Mouse (Mus musculus) liver, embryonic 13.5 days (tissue): Measurements from ENCODE around the gene Calm2. TPM values are rescaled to one million over a fixed set of nuclear protein-coding genes. Genes with fewer than 3 reads are reported as not detected.
A peak's percentile ranks its signal among the peaks of the same experiment; 100 is the strongest.

Experiments
- ATAC-seq: fragments of 200-750 bp; cut with Nextera tagmentation; 2 replicates; pipeline ENCODE4 v1.8.0; 2017; ENCODE audit warnings: low read depth, mild to moderate bottlenecking, moderate number of reproducible peaks, moderate library complexity
- DNase-seq: peaks from one replicate; pipeline ENCODE4 v3.0.0; 2022
- H3K27ac ChIP-seq: fragments of 300-500 bp; sonication (generic); 2 replicates; pipeline ENCODE4 v1.5.1; 2015; ENCODE audit warnings: moderate library complexity, mild to moderate bottlenecking, inconsistent platforms
- H3K27me3 ChIP-seq: fragments of 300-500 bp; sonication (generic); 2 replicates; pipeline ENCODE4 v1.6.1; 2015; ENCODE audit warnings: mild to moderate bottlenecking, inconsistent platforms
- H3K36me3 ChIP-seq: fragments of 300-500 bp; sonication (generic); 2 replicates; pipeline ENCODE4 v1.6.1; 2015; ENCODE audit warnings: mild to moderate bottlenecking, inconsistent platforms
- H3K4me1 ChIP-seq: fragments of 300-500 bp; sonication (generic); replicated peaks from 2 replicates; pipeline ENCODE4 v1.6.1; 2015; ENCODE audit warnings: inconsistent platforms
- H3K4me2 ChIP-seq: fragments of 300-500 bp; sonication (generic); 2 replicates; pipeline ENCODE4 v1.6.1; 2015; ENCODE audit warnings: inconsistent platforms, mild to moderate bottlenecking, moderate library complexity
- H3K4me3 ChIP-seq: fragments of 300-500 bp; sonication (generic); replicated peaks from 2 replicates; pipeline ENCODE4 v1.5.1; 2015; ENCODE audit warnings: mild to moderate bottlenecking, inconsistent platforms
- H3K9ac ChIP-seq: fragments of 300-500 bp; sonication (generic); 2 replicates; pipeline ENCODE4 v1.6.1; 2015; ENCODE audit warnings: mild to moderate bottlenecking, inconsistent platforms
- H3K9me3 ChIP-seq: fragments of 300-500 bp; sonication (generic); replicated peaks from 2 replicates; pipeline ENCODE4 v1.6.1; 2016; ENCODE audit warnings: inconsistent platforms
- WGBS: fragments of 180-500 bp; shearing (Covaris S2); methylation state at CpG from one replicate; pipeline ENCODE4 v1.1.7; 2015; ENCODE audit not compliant: insufficient replicate concordance; 5-methylcytosine and 5-hydroxymethylcytosine counted together
- polyA plus RNA-seq: library from polyadenylated mRNA; unstranded; fragments of >200 nt; fragmentation: Nextera tagmentation; extraction: Ambion mirVana; gene quantifications from 2 replicates; pipeline ENCODE4 v1.2.1, GENCODE M21; 2015

The Calm2 gene
- 415 and 484 TPM in 2 replicates for polyA plus RNA-seq

- DNase-seq: peak; percentile 94
- Histone ChIP-seq H3K4me1 (peaks cover 54% of the 10 kb centered on the region), H3K27me3 (0 out of 2 replicates have a peak, but pooled peaks cover 5% of the 10 kb centered on the region), H3K4me3 (peak within 1 kb of the TSS; percentile 95), H3K27ac (peak within 1 kb of the TSS; percentile 96), H3K36me3 (peaks cover 7% of the 10 kb centered on the region; the same call in 1 of the 2 replicates), H3K4me2 (peak within 1 kb of the TSS; percentile 84), H3K9me3 (no peaks in the 10 kb centered on the region), H3K9ac (peak within 1 kb of the TSS; percentile 98)
- ATAC-seq: peak; percentile 86
- WGBS: under 1% methylated on average over 68 of the region's 69 CpGs
Observed at GRCm38 (mm10) chr17:87446767-87447611, at the start of gene Calm2. Gene Calm2 (minus strand): TSS chr17:87446935.

- ATAC-seq: no peak
- WGBS: 71% methylated on average over 4 of the region's 4 CpGs
- no peak overlapping the region for H3K9ac ChIP-seq
Observed at GRCm38 (mm10) chr17:87495504-87495903, 48.8 kb upstream of the Calm2 start.

GRCm38 (mm10) chr17:87494310-87494709, 47.6 kb upstream of the Calm2 start:
- no peak overlapping the region for H3K27ac ChIP-seq
- no peak overlapping the region for H3K4me2 ChIP-seq
- 79% methylated on average over 4 of the region's 4 CpGs for WGBS
- no peaks in the 10 kb centered on the region for H3K36me3 ChIP-seq
- no peak for DNase-seq
- no peak for ATAC-seq
- H3K4me3 ChIP-seq: no peak overlapping the region
- H3K9me3 ChIP-seq: no peaks in the 10 kb centered on the region
- H3K9ac ChIP-seq: no peak overlapping the region
- no peaks in the 10 kb centered on the region for H3K27me3 ChIP-seq
- H3K4me1 ChIP-seq: no peaks in the 10 kb centered on the region

More at GRCm38 (mm10) chr17:87495504-87495903, 48.8 kb upstream of the Calm2 start:
- Histone ChIP-seq H3K4me1 (no peaks in the 10 kb centered on the region), H3K9me3 (no peaks in the 10 kb centered on the region), H3K27ac (no peak overlapping the region), H3K4me3 (no peak overlapping the region), H3K36me3 (no peaks in the 10 kb centered on the region), H3K4me2 (no peak overlapping the region), H3K27me3 (0 out of 2 replicates have a peak, but pooled peaks cover 2% of the 10 kb centered on the region)
- DNase-seq: no peak

- Histone ChIP-seq H3K4me2 (no peak overlapping the region), H3K9ac (no peak overlapping the region), H3K4me3 (no peak overlapping the region), H3K27ac (no peak overlapping the region), H3K36me3 (no peaks in the 10 kb centered on the region), H3K9me3 (no peaks in the 10 kb centered on the region), H3K4me1 (no peaks in the 10 kb centered on the region), H3K27me3 (no peaks in the 10 kb centered on the region)
- no peak for ATAC-seq
- WGBS: 47% methylated on average over 4 of the region's 4 CpGs
- no peak for DNase-seq
Observed at GRCm38 (mm10) chr17:87492286-87492685, 45.6 kb upstream of the Calm2 start.

- DNase-seq: no peak
- Histone ChIP-seq H3K4me1 (no peaks in the 10 kb centered on the region), H3K27me3 (no peaks in the 10 kb centered on the region), H3K4me2 (no peak overlapping the region), H3K4me3 (no peak overlapping the region), H3K9me3 (no peaks in the 10 kb centered on the region), H3K27ac (no peak overlapping the region), H3K36me3 (no peaks in the 10 kb centered on the region), H3K9ac (no peak overlapping the region)
- no peak for ATAC-seq
- WGBS: 50% methylated on average over 6 of the region's 6 CpGs
Observed at GRCm38 (mm10) chr17:87490295-87490694, 43.6 kb upstream of the Calm2 start.

GRCm38 (mm10) chr17:87485751-87486150, 39.0 kb upstream of the Calm2 start:
- 81% methylated on average over 5 of the region's 5 CpGs for WGBS

GRCm38 (mm10) chr17:87482867-87483266, 36.1 kb upstream of the Calm2 start:
- ATAC-seq (no peak), DNase-seq (no peak)
- Histone ChIP-seq H3K9ac (no peak overlapping the region), H3K9me3 (no peaks in the 10 kb centered on the region), H3K4me3 (no peak overlapping the region), H3K27ac (no peak overlapping the region), H3K36me3 (no peaks in the 10 kb centered on the region), H3K4me2 (no peak overlapping the region), H3K27me3 (no peaks in the 10 kb centered on the region), H3K4me1 (no peaks in the 10 kb centered on the region)
- WGBS: 60% methylated on average over 3 of the region's 3 CpGs

More at GRCm38 (mm10) chr17:87485751-87486150, 39.0 kb upstream of the Calm2 start:
- DNase-seq (no peak), ATAC-seq (no peak)
- H3K27me3 ChIP-seq: no peaks in the 10 kb centered on the region
- H3K4me1 ChIP-seq: no peaks in the 10 kb centered on the region
- H3K36me3 ChIP-seq: no peaks in the 10 kb centered on the region
- H3K4me2 ChIP-seq: no peak overlapping the region
- no peak overlapping the region for H3K27ac ChIP-seq
- no peaks in the 10 kb centered on the region for H3K9me3 ChIP-seq
- no peak overlapping the region for H3K4me3 ChIP-seq
- H3K9ac ChIP-seq: no peak overlapping the region

- Histone ChIP-seq H3K4me2 (no peak overlapping the region), H3K27ac (no peak overlapping the region), H3K36me3 (no peaks in the 10 kb centered on the region), H3K9me3 (no peaks in the 10 kb centered on the region), H3K9ac (no peak overlapping the region), H3K4me3 (no peak overlapping the region), H3K4me1 (peaks cover 15% of the 10 kb centered on the region), H3K27me3 (peaks cover 22% of the 10 kb centered on the region)
- DNase-seq (no peak), ATAC-seq (no peak)
- WGBS: 72% methylated on average over 9 of the region's 9 CpGs
Observed at GRCm38 (mm10) chr17:87478569-87478968, 31.8 kb upstream of the Calm2 start.

GRCm38 (mm10) chr17:87477611-87478010, 30.9 kb upstream of the Calm2 start:
- no peaks in the 10 kb centered on the region for H3K9me3 ChIP-seq
- ATAC-seq (no peak), DNase-seq (no peak)
- no peak overlapping the region for H3K27ac ChIP-seq
- WGBS: 69% methylated on average over 16 of the region's 16 CpGs
- no peak overlapping the region for H3K4me3 ChIP-seq
- H3K27me3 ChIP-seq: peaks cover 31% of the 10 kb centered on the region
- no peak overlapping the region for H3K4me2 ChIP-seq
- no peaks in the 10 kb centered on the region for H3K36me3 ChIP-seq
- H3K4me1 ChIP-seq: peaks cover 24% of the 10 kb centered on the region
- H3K9ac ChIP-seq: no peak overlapping the region

GRCm38 (mm10) chr17:87475356-87475755, 28.6 kb upstream of the Calm2 start:
- 40% methylated on average over 8 of the region's 8 CpGs for WGBS
- peaks cover 37% of the 10 kb centered on the region for H3K27me3 ChIP-seq
- no peak overlapping the region for H3K4me2 ChIP-seq
- H3K4me1 ChIP-seq: peaks cover 45% of the 10 kb centered on the region
- no peak for ATAC-seq
- no peak for DNase-seq
- no peak overlapping the region for H3K9ac ChIP-seq
- H3K27ac ChIP-seq: no peak overlapping the region
- no peak overlapping the region for H3K4me3 ChIP-seq
- no peaks in the 10 kb centered on the region for H3K9me3 ChIP-seq
- H3K36me3 ChIP-seq: no peaks in the 10 kb centered on the region

GRCm38 (mm10) chr17:87474501-87474795, 27.7 kb upstream of the Calm2 start:
- H3K9ac ChIP-seq: no peak overlapping the region

More at GRCm38 (mm10) chr17:87474501-87474795, 27.7 kb upstream of the Calm2 start:
- DNase-seq: no peak
- 4% methylated on average over 7 of the region's 7 CpGs for WGBS
- Histone ChIP-seq H3K4me3 (peak overlapping the region; percentile 35), H3K36me3 (no peaks in the 10 kb centered on the region), H3K4me2 (peak overlapping the region; percentile 64), H3K4me1 (peaks cover 54% of the 10 kb centered on the region), H3K27me3 (peaks cover 37% of the 10 kb centered on the region), H3K27ac (no peak overlapping the region), H3K9me3 (no peaks in the 10 kb centered on the region)
- ATAC-seq: no peak
